Mouse (Mus musculus) liver, adult 2 months (tissue): ENCODE results near the gene Borcs8. TPM values are rescaled to one million over a fixed set of nuclear protein-coding genes. Genes with fewer than 3 reads are reported as not detected.

Source experiments
- DNase-seq: peaks from one replicate; pipeline ENCODE4 v3.0.0-alpha.2; 2011; ENCODE audit warnings: low read depth, low spot score; ENCODE audit errors: extremely low read depth
- H3K27ac ChIP-seq: fragments of 200-500 bp; replicated peaks from 2 replicates; pipeline ENCODE4 v1.5.1; 2012; ENCODE audit warnings: low read depth, mild to moderate bottlenecking, control low read depth, inconsistent platforms, low read length; ENCODE audit not compliant: insufficient read depth
- H3K27me3 ChIP-seq: fragments of 200-500 bp; 2 replicates; pipeline ENCODE4 v1.6.1; 2012; ENCODE audit warnings: mild to moderate bottlenecking, moderate library complexity, low read length, inconsistent platforms; ENCODE audit not compliant: control insufficient read depth, insufficient read depth
- H3K36me3 ChIP-seq: fragments of 200-500 bp; 2 replicates; pipeline ENCODE4 v1.6.1; 2012; ENCODE audit warnings: low read length, inconsistent platforms; ENCODE audit not compliant: control insufficient read depth, insufficient read depth
- H3K4me1 ChIP-seq: fragments of 200-500 bp; 2 replicates; pipeline ENCODE4 v1.6.1; 2011; ENCODE audit warnings: low read length; ENCODE audit not compliant: control insufficient read depth, insufficient read depth
- H3K4me3 ChIP-seq: fragments of 200-500 bp; 2 replicates; pipeline ENCODE4 v1.5.1; 2011; ENCODE audit warnings: low read depth, mild to moderate bottlenecking, control low read depth, low read length, moderate library complexity; ENCODE audit not compliant: insufficient read depth
- H3K79me2 ChIP-seq: fragments of 200-500 bp; 2 replicates; pipeline ENCODE4 v1.6.1; 2012; ENCODE audit warnings: inconsistent platforms, mild to moderate bottlenecking, low read length, moderate library complexity; ENCODE audit not compliant: control insufficient read depth, insufficient read depth
- H3K9ac ChIP-seq: fragments of 200-500 bp; 2 replicates; pipeline ENCODE4 v1.6.1; 2012; ENCODE audit warnings: low read depth, mild to moderate bottlenecking, control low read depth, inconsistent platforms, low read length
- CTCF ChIP-seq: fragments of 200-500 bp; IDR thresholded peaks from 2 replicates; pipeline ENCODE4 v1.5.1; 2011; ENCODE audit warnings: low read depth, low read length, control low read depth
- POLR2A ChIP-seq: fragments of 200-500 bp; IDR thresholded peaks from 2 replicates; pipeline ENCODE4 v1.6.1; 2011; ENCODE audit warnings: low read length, control low read depth; ENCODE audit not compliant: insufficient read depth; ENCODE audit errors: extremely low read depth
- WGBS: fragments of 180-500 bp; shearing (Covaris S2); methylation state at CpG from one replicate; pipeline ENCODE4 v1.1.7; 2018; 5-methylcytosine and 5-hydroxymethylcytosine counted together
- polyA plus RNA-seq: library from polyadenylated mRNA; depleted of rRNA; stranded (reverse); fragments of >200 nt; gene quantifications from 2 replicates; pipeline ENCODE4 v1.2.3, GENCODE M21; 2012
- total RNA-seq: library from RNA; depleted of rRNA; stranded (reverse); fragments of >200 nt; gene quantifications from 2 replicates; pipeline ENCODE4 v1.2.3, GENCODE M21; 2014

The Borcs8 gene
- total and polyA plus RNA-seq, 2 experiments, result 20.7 to 53.4 TPM

DNA sequence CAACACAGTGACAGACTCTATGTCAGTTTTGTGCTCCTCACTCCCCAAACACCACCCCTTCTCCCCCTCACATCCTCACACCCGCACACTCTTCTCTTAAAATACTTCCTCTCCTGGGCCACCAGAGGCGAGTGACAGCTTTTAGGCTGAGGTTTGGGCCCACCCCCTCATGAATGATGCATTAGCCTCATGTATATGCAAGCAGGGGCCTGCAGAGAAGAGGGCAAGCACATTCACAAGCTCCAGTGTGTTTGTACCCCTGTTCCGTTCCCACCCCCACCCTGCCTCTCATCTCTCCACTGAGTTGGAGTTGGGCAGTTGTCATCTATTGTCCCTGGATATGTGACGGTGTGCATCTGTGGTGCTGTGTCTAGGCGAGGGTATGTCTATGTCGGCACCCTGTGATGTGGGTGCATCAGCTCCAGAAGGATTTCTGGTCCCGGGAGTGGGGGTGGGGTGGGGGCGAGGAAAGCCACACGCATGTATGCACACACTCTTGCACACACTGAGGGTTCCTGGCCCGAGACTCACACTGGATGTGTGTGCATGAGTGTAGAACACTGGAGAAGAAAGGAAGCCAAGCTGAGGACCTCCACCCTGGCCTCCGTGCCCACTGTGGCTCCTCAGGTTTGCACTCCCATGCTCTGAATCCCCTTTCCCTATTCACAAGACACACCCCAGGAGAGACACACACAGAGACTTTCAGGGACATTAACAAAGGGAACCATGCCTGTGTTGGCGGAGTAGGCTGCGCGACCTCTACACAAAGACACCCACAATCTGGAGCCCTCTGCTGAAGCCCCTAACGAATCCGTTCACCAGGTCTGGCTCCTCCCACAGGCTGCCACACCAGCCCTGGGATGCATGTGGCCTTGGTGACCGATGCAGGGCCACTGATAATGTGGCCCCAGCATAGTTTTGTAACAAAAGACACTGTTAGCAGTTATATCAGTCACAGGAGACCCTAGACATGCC lies 20.3 kb upstream of the Borcs8 start:
- WGBS, result 20% methylated on average over 17 of the region's 17 CpGs
- H3K27me3 ChIP-seq, result peaks cover 13% of the 10 kb centered on the region; the same call in 1 of the 2 replicates

DNA sequence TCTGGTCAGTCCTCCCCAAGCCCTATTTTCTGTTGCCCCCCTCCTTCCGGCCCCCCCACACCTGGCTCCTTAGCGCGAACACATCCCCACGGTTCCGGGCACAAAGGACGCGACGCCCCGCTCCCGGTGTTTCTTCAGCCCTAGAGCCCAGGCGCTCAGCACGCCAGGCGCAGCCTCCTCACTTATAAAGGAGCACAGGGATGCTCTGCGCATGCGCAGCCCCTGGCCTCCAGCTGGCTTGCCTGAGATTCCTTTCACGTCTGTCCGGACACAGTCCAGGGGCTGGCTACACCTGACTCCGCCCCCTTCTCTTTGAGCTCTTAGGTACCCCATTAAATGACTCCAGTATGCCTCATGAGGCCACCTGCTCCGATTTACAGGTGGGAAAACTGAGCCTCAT lies 18.6 kb upstream of the Borcs8 start, which contains the start of gene Ncan:
TSS of gene Ncan (minus strand) at position 207 of the 400 bp plus-strand sequence.
- DNase-seq, result no peak
- TF ChIP-seq CTCF (no peak), POLR2A (no peak)
- H3K4me3 ChIP-seq, result no peak within 1 kb of the TSS
- no peaks in the 10 kb centered on the region for H3K36me3 ChIP-seq
- H3K27ac ChIP-seq, result no peak within 1 kb of the TSS
- H3K27me3 ChIP-seq, result peaks cover 11% of the 10 kb centered on the region; the same call in 1 of the 2 replicates
- no peak within 1 kb of the TSS for H3K9ac ChIP-seq
- H3K4me1 ChIP-seq, result no peaks in the 10 kb centered on the region
- 5% methylated on average over 19 of the region's 19 CpGs for WGBS
- no peaks in the 10 kb centered on the region for H3K79me2 ChIP-seq

More for the DNA sequence above, 20.3 kb upstream of the Borcs8 start:
- H3K79me2 ChIP-seq, result no peaks in the 10 kb centered on the region
- H3K9ac ChIP-seq, result no peak overlapping the region
- H3K27ac ChIP-seq, result no peak overlapping the region
- no peaks in the 10 kb centered on the region for H3K36me3 ChIP-seq
- no peak overlapping the region for H3K4me3 ChIP-seq
- no peak for DNase-seq
- H3K4me1 ChIP-seq, result no peaks in the 10 kb centered on the region
- no peak for TF ChIP-seq CTCF
- no peak for TF ChIP-seq POLR2A

DNA sequence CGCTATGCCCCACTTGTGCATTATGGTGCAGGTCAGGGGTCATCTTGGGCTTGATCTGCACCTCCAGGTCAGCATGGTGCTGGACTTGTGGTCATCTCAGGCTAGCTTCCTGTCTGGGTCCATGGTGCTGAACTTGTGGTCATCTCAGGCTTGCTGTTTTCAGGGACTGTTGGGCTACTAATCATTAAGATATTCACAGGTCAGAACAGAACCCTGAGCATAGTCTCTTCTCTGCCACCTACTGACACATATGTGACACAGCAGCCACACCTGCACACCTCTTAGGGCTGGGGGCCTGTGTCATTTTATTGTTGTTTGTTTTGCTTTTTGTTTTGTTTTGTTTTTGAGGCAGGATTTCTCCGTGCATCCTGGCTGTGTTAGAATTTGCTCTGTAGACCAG lies 16.4 kb upstream of the Borcs8 start:
- Histone ChIP-seq H3K27ac (no peak overlapping the region), H3K79me2 (no peaks in the 10 kb centered on the region), H3K9ac (no peak overlapping the region), H3K4me1 (no peaks in the 10 kb centered on the region), H3K27me3 (peaks cover 11% of the 10 kb centered on the region; the same call in 1 of the 2 replicates), H3K4me3 (no peak overlapping the region), H3K36me3 (no peaks in the 10 kb centered on the region)
- WGBS, result 55% methylated on average over 2 of the region's 2 CpGs
- peak; percentile 29 for DNase-seq
- peak; percentile 56; the same call in 1 of the 2 replicates for TF ChIP-seq CTCF
- TF ChIP-seq POLR2A, result no peak

DNA sequence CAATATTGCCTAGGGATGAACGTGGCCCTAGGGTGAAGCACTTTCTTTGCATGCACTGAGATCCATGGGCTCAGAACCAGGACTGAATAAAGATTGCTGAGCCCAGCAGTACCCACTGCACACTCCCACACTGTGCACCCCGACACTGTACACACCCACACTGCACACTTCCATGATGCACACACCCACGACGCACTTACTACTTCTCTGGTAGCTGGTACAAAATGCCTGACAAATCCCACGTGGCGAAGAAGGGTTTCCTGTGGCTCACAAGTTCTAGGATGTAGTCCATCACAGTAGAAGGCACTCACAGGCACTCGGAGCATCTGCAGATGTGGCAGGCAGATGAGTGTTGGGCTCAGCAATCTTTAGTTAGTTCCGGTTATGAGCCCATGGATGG lies 14.3 kb upstream of the Borcs8 start:
- 64% methylated on average over 8 of the region's 8 CpGs for WGBS

GRCm38 (mm10) chr8:70128435-70128834 lies 10.9 kb upstream of the Borcs8 start:
- DNase-seq, result peak; percentile 46

More for the DNA sequence above, 14.3 kb upstream of the Borcs8 start:
- Histone ChIP-seq H3K27me3 (peaks cover 6% of the 10 kb centered on the region; the same call in 1 of the 2 replicates), H3K36me3 (no peaks in the 10 kb centered on the region), H3K4me1 (peaks cover 9% of the 10 kb centered on the region), H3K27ac (no peak overlapping the region), H3K9ac (no peak overlapping the region), H3K79me2 (no peaks in the 10 kb centered on the region), H3K4me3 (no peak overlapping the region)
- DNase-seq, result no peak
- no peak for TF ChIP-seq POLR2A
- TF ChIP-seq CTCF, result no peak

More at GRCm38 (mm10) chr8:70128435-70128834, 10.9 kb upstream of the Borcs8 start:
- H3K9ac ChIP-seq, result no peak overlapping the region
- 35% methylated on average over 3 of the region's 3 CpGs for WGBS
- H3K4me3 ChIP-seq, result no peak overlapping the region
- no peak for TF ChIP-seq CTCF
- TF ChIP-seq POLR2A, result no peak
- peaks cover 21% of the 10 kb centered on the region for H3K4me1 ChIP-seq
- H3K36me3 ChIP-seq, result no peaks in the 10 kb centered on the region
- H3K79me2 ChIP-seq, result no peaks in the 10 kb centered on the region; the same call in 1 of the 2 replicates
- H3K27ac ChIP-seq, result peak overlapping the region; percentile 56
- H3K27me3 ChIP-seq, result no peaks in the 10 kb centered on the region
